Mouse (Mus musculus) layer of hippocampus, adult 2 months (tissue): ENCODE measurements around the gene Gramd1b. TPM values are rescaled to one million over a fixed set of nuclear protein-coding genes. Genes with fewer than 3 reads are reported as not detected.

Source experiments
- DNase-seq, 2 experiments: peaks; one replicate each; pipeline ENCODE4 v3.0.0; 2022; ENCODE audit warnings: low spot score in 2 of 2
- H3K27ac ChIP-seq: fragments of 200-600 bp; 2 replicates; pipeline ENCODE4 v1.8.1; 2022
- H3K4me3 ChIP-seq: fragments of 200-600 bp; 2 replicates; pipeline ENCODE4 v1.8.1; 2022; ENCODE audit warnings: mild to moderate bottlenecking
- CTCF ChIP-seq: fragments of 200-600 bp; conservative IDR thresholded peaks from 2 replicates; pipeline ENCODE4 v1.8.1; 2022; ENCODE audit warnings: antibody characterized with exemption, mild to moderate bottlenecking, moderate library complexity
- total RNA-seq, 2 experiments: library from RNA; stranded (reverse); gene quantifications; 2 replicates each; pipeline ENCODE4 v1.2.3; 2021

Gramd1b gene
- total RNA-seq, 2 experiments from 2014 or later, result 158 to 164 TPM

DNA sequence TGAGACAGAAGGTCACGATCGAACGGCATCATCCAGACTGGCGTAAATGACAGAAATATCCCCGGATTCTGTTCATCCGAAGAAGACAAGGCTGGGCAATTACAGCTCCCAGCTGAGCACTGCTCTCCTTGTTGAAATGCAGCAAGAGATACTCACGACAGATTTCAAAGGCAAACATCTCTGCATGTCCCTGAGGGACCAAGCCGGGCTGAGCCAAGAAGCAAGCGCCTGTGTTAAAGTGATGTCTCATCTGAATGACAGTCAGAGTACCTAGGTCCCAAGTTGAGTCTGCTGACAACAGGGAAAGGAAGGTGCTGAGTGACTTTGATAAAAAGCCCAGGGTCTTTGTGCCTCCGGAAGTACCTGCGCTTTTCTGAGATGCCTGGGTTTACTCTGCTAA lies 157.1 kb downstream of the Gramd1b start:
- no peak for DNase-seq
- H3K4me3 ChIP-seq, result peak overlapping the region; percentile 80
- H3K27ac ChIP-seq, result peak overlapping the region; percentile 93
- TF ChIP-seq CTCF, result no peak

GRCm38 (mm10) chr9:40370151-40370550 lies 161.0 kb downstream of the Gramd1b start:
- no peak for TF ChIP-seq CTCF

DNA sequence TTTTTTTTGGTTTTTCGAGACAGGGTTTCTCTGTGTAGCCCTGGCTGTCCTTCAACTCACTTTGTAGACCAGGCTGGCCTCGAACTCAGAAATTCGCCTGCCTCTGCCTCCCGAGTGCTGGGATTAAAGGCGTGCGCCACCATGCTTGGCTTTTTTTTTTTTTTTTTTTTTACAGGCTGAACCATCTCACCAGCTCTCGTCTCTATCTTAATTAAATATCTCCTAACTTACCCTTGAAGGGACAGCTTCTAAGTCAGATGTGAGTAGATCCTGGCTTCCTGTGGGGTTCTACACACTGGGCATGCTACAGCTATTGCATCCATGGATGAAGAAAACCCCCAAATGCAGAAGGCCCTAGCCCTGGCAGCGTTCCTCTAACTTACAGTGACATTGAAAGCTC lies 164.4 kb downstream of the Gramd1b start:
- no peak for TF ChIP-seq CTCF
- Histone ChIP-seq H3K27ac (no peak overlapping the region), H3K4me3 (no peak overlapping the region)
- DNase-seq, result no peak

More at GRCm38 (mm10) chr9:40370151-40370550, 161.0 kb downstream of the Gramd1b start:
- Histone ChIP-seq H3K27ac (no peak overlapping the region), H3K4me3 (no peak overlapping the region)
- DNase-seq, result no peak

DNA sequence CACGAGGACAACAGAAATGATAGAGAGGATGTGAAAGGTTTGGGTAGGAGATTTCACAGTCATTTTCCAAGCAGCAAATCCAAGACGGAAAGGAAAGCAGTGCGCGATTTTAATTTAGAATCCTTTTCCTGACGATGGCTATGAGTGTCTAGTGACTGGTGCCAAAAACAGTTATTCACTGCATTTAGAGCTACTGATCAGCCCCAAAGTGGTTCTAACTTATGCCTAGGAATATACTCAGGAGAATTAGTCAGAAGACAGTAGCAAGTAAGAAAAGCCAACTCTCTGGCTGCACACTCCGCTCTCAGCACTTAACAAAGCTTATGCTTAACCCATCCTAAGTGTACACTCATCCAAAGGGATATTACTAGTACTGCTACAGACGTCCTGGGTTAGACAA lies 166.9 kb downstream of the Gramd1b start:
- Histone ChIP-seq H3K27ac (peak overlapping the region; percentile 3; the same call in 1 of the 2 replicates), H3K4me3 (no peak overlapping the region)
- DNase-seq, result peak in 1 of 2 experiments; percentile 49
- no peak for TF ChIP-seq CTCF

DNA sequence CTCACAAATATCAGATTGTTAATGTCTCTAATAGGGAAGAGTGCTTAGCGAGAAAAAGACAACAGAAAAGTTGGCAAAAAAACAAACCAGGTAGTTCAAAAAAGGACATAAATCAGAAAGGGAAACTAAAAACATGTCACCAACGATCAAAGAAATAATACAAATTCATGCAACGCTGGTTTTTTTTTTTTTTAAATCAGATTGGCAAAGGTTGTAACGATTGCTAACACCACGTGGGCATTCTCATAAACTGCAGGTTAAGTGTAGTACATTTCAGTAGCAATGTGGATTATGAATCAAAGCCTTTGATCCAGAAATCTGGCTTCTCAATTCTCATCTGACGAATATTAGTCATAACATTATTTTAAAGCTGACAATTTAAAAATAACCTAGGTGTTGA lies 169.2 kb downstream of the Gramd1b start:
- TF ChIP-seq CTCF, result no peak

GRCm38 (mm10) chr9:40358408-40358896 lies 172.7 kb downstream of the Gramd1b start:
- TF ChIP-seq CTCF, result no peak
- DNase-seq, result peak in 1 of 2 experiments; percentile 58
- no peak overlapping the region; the same call in 1 of the 2 replicates for H3K4me3 ChIP-seq
- H3K27ac ChIP-seq, result peak overlapping the region; percentile 70

More for the DNA sequence above, 169.2 kb downstream of the Gramd1b start:
- H3K27ac ChIP-seq, result 0 out of 2 replicates have a peak overlapping the region, but pooled peaks have one; percentile 12
- H3K4me3 ChIP-seq, result no peak overlapping the region
- DNase-seq, result no peak

GRCm38 (mm10) chr9:40356768-40357446 lies 174.3 kb downstream of the Gramd1b start:
- H3K4me3 ChIP-seq, result no peak overlapping the region
- peak overlapping the region; percentile 18; the same call in 1 of the 2 replicates for H3K27ac ChIP-seq
- TF ChIP-seq CTCF, result no peak
- DNase-seq, result no peak

DNA sequence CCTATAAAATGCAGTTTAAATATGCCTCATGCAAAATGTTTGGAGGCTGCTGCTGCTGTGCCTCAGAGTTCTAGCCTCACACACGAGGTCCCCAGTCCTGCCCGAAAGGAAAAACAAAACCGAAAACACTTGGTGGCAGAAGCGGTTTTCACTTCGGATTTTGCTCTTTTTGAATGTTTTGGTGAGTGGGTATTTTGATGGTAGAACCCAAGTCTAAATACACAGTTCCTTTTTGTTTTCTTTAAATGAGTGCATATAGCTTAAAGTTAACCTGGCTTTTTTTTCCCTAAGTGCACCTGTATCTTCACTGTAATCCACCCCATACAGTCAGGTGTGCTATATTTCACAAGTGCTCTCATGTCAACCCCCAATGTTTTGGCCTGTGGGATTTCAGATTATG lies 174.8 kb downstream of the Gramd1b start:
- DNase-seq, result no peak
- peak overlapping the region; percentile 18; the same call in 1 of the 2 replicates for H3K27ac ChIP-seq
- TF ChIP-seq CTCF, result no peak
- H3K4me3 ChIP-seq, result no peak overlapping the region

GRCm38 (mm10) chr9:40355406-40355805 lies 175.8 kb downstream of the Gramd1b start:
- no peak for DNase-seq
- Histone ChIP-seq H3K4me3 (no peak overlapping the region), H3K27ac (peak overlapping the region; percentile 18; the same call in 1 of the 2 replicates)
- no peak for TF ChIP-seq CTCF

DNA sequence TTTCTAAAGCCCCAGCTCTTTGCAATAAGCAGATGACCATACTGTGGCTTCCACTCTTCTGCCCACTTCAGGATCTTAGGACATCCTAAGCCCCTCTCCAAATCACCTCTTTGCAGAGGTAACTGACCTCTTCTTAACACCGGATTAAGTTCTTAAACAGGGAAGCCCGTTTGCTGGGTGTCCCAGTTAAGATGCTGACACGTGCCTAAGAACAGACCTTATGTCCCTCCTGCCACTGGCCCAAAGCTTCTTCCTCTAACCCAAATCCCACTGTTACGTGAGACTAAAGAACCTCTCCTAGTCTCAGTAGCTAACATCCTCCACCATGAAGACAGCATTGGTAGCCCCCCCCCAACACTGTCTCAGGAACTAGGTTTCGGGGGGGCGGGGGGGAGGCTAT lies 177.6 kb downstream of the Gramd1b start:
- no peak for DNase-seq
- no peak for TF ChIP-seq CTCF
- no peak overlapping the region for H3K4me3 ChIP-seq
- H3K27ac ChIP-seq, result no peak overlapping the region

DNA sequence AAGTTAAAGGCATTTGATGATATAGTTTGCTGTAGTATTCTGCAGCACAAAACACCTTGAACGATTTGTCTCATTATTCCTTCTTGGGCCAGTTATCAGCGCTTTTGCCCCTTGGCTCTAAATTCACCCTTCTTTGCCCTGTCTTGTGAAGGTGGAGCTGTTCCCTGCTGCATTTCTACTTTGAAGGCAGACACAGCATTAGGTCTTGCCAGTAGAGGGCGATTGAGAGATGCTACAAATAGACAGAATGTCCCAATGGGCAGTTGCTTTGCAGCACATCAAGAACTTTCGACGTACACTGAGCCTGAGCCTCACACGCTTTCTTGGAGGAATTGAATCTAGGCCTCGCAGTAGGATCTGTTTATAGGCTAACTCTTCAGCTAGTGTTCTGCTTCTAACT lies 180.5 kb downstream of the Gramd1b start:
- peak; percentile 89 for TF ChIP-seq CTCF
- peak in 1 of 2 experiments; percentile 69 for DNase-seq
- no peak overlapping the region for H3K4me3 ChIP-seq
- peak overlapping the region; percentile 48; the same call in 1 of the 2 replicates for H3K27ac ChIP-seq

DNA sequence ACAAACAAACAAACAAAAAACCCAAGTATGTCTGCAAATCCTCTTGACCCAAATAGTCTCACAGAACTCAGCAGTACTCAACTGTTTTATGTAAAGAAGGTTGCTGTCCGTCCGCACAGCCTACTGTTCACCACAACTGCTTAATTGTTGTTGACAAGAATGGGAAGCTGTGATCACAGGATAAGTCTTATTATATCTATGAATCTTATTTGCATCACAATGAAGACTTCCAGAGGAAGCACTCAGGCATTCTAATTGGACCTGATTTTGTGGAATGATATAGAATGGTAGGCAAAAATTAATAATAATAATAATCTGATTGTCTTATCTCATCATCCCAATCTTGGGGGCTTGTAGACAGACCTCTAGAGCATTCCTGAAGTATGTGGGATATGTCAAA lies 181.1 kb downstream of the Gramd1b start:
- DNase-seq, result no peak
- H3K27ac ChIP-seq, result peak overlapping the region; percentile 46
- H3K4me3 ChIP-seq, result no peak overlapping the region
- no peak for TF ChIP-seq CTCF

DNA sequence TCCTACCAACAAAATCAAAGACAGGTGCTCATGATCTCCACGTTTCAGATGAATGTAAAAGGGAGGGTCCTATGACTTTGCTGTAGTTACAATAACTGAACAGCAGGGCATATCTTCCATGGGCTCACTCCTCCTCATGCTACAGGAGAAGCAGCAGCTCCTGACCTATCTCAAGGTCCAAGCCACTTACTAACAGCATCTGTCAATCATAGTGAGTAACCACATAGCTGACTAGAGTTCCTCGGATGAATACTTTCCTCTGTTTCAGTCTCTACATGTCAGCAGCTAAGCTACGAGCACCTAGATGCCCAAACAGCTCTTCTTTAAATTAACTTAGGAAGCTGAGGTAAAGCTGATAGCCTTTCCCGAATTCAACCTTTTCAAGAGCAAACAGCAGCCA lies 181.6 kb downstream of the Gramd1b start:
- Histone ChIP-seq H3K4me3 (no peak overlapping the region), H3K27ac (peak overlapping the region; percentile 46)
- DNase-seq, result no peak

More for the DNA sequence above, 181.6 kb downstream of the Gramd1b start:
- peak; percentile 54 for TF ChIP-seq CTCF
